Mouse (Mus musculus) forebrain, postnatal 0 days (tissue): ENCODE results near the gene Zfp462. TPM values are rescaled to one million over a fixed set of nuclear protein-coding genes. Genes with fewer than 3 reads are reported as not detected.

Experiments used
- ATAC-seq: fragments of 200-750 bp; cut with Nextera tagmentation; 2 replicates; pipeline ENCODE4 v1.8.0; 2017; ENCODE audit warnings: mild to moderate bottlenecking, moderate library complexity
- DNase-seq: peaks from one replicate; pipeline ENCODE4 v3.0.0-alpha.2; 2015
- H3K27ac ChIP-seq: fragments of 300-500 bp; sonication (generic); 2 replicates; pipeline ENCODE4 v1.5.1; 2014; ENCODE audit warnings: low read depth, mild to moderate bottlenecking, antibody characterized with exemption, low read length, moderate library complexity, mixed read lengths
- H3K27me3 ChIP-seq: fragments of 300-500 bp; sonication (generic); 2 replicates; pipeline ENCODE4 v1.6.1; 2014; ENCODE audit warnings: mild to moderate bottlenecking, low read length, mixed read lengths; ENCODE audit not compliant: insufficient read depth
- H3K36me3 ChIP-seq: fragments of 300-500 bp; sonication (generic); 2 replicates; pipeline ENCODE4 v1.6.1; 2014; ENCODE audit warnings: mild to moderate bottlenecking, moderate library complexity; ENCODE audit not compliant: insufficient read depth
- H3K4me1 ChIP-seq: fragments of 300-500 bp; sonication (generic); 2 replicates; pipeline ENCODE4 v1.6.1; 2014; ENCODE audit warnings: antibody characterized with exemption; ENCODE audit not compliant: insufficient read depth
- H3K4me2 ChIP-seq: fragments of 300-500 bp; sonication (generic); 2 replicates; pipeline ENCODE4 v1.6.1; 2014; ENCODE audit warnings: low read depth, mild to moderate bottlenecking, moderate library complexity
- H3K4me3 ChIP-seq: fragments of 300-500 bp; sonication (generic); 2 replicates; pipeline ENCODE4 v1.5.1; 2014; ENCODE audit warnings: low read depth, low read length, mixed read lengths
- H3K9ac ChIP-seq: fragments of 300-500 bp; sonication (generic); 2 replicates; pipeline ENCODE4 v1.6.1; 2014; ENCODE audit warnings: mild to moderate bottlenecking
- H3K9me3 ChIP-seq: fragments of 300-500 bp; sonication (generic); 2 replicates; pipeline ENCODE4 v1.6.1; 2016; ENCODE audit warnings: low read length
- CTCF ChIP-seq: sonication (generic); IDR thresholded peaks from 2 replicates; pipeline ENCODE4 v1.5.1; 2016; ENCODE audit warnings: antibody characterized with exemption, control low read depth, low read depth
- WGBS: fragments of 180-500 bp; shearing (Covaris S2); extraction: QIAGEN DNeasy Blood & Tissue Kit; methylation state at CpG from one replicate; pipeline ENCODE4 v1.1.7; 2014; 5-methylcytosine and 5-hydroxymethylcytosine counted together
- polyA plus RNA-seq: library from polyadenylated mRNA; unstranded; fragments of >200 nt; fragmentation: Nextera tagmentation; extraction: Ambion mirVana; gene quantifications from 2 replicates; pipeline ENCODE4 v1.2.1, GENCODE M21; 2015
- total RNA-seq: library from RNA; depleted of rRNA; stranded (reverse); fragments of >200 nt; gene quantifications from 2 replicates; pipeline ENCODE4 v1.2.3, GENCODE M21; 2014

Gene Zfp462
- total and polyA plus RNA-seq, 2 experiments from 2014 or later: 6.2 to 48.4 TPM

- H3K27ac ChIP-seq: no peak overlapping the region
- DNase-seq: no peak
- 80% methylated on average over 9 of the region's 9 CpGs for WGBS
- H3K9me3 ChIP-seq: no peaks in the 10 kb centered on the region
- no peaks in the 10 kb centered on the region for H3K36me3 ChIP-seq
- no peak overlapping the region for H3K4me3 ChIP-seq
- H3K4me2 ChIP-seq: no peak overlapping the region
- no peak overlapping the region for H3K9ac ChIP-seq
- no peak for ATAC-seq
- TF ChIP-seq CTCF: no peak
- H3K4me1 ChIP-seq: no peaks in the 10 kb centered on the region
- H3K27me3 ChIP-seq: no peaks in the 10 kb centered on the region
Observed at GRCm38 (mm10) chr4:55101601-55102000, 156.8 kb downstream of the Zfp462 start.

GRCm38 (mm10) chr4:55102382-55102781 is 157.5 kb downstream of the Zfp462 start:
- Histone ChIP-seq H3K4me2 (no peak overlapping the region), H3K9me3 (no peaks in the 10 kb centered on the region), H3K4me3 (no peak overlapping the region), H3K4me1 (no peaks in the 10 kb centered on the region), H3K36me3 (no peaks in the 10 kb centered on the region), H3K9ac (no peak overlapping the region), H3K27ac (no peak overlapping the region), H3K27me3 (no peaks in the 10 kb centered on the region)
- 95% methylated on average over 3 of the region's 3 CpGs for WGBS
- no peak for DNase-seq
- ATAC-seq: no peak
- TF ChIP-seq CTCF: no peak

GRCm38 (mm10) chr4:55103575-55103974 is 158.7 kb downstream of the Zfp462 start:
- Histone ChIP-seq H3K9me3 (no peaks in the 10 kb centered on the region), H3K4me1 (no peaks in the 10 kb centered on the region), H3K4me2 (no peak overlapping the region), H3K9ac (no peak overlapping the region), H3K27me3 (no peaks in the 10 kb centered on the region), H3K4me3 (no peak overlapping the region), H3K36me3 (no peaks in the 10 kb centered on the region), H3K27ac (no peak overlapping the region)
- DNase-seq (no peak), ATAC-seq (no peak)
- 81% methylated on average over 3 of the region's 3 CpGs for WGBS
- no peak for TF ChIP-seq CTCF

DNA sequence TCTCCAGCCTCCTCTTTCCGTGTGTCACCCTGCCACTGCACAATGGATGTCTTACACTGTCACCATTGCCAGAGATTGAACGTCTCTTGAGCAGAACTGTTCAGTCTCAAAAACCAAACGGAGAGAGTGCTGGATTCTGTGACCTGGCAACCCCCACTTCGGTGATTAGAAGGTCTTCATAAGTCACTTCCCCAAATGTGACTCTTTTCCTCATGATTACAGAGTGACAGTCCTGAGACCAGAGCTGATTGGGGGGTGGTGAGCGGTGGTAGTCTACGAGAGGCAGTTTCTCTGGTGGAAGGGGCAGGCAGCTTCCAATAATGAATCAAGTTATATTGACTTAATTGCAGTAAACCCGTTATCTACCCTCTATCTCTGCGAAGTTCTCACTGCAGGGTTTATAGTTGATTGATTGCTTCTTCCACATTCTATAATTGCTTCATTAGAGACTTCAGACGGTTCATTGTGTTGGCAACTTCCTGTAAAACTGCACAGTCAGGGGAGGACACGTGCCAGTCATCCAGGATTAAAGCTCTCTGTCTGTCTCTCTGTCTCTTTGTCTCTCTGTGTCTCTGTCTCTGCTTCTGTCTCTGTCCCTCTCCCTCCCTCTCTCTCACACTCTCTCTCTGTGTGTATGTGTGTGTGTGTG is 173.1 kb downstream of the Zfp462 start:
- H3K4me1 ChIP-seq: no peaks in the 10 kb centered on the region
- no peak overlapping the region for H3K27ac ChIP-seq
- 42% methylated on average over 10 of the region's 10 CpGs for WGBS
- H3K4me2 ChIP-seq: no peak overlapping the region
- TF ChIP-seq CTCF: no peak
- no peaks in the 10 kb centered on the region for H3K36me3 ChIP-seq
- no peak for ATAC-seq
- DNase-seq: no peak
- no peak overlapping the region for H3K4me3 ChIP-seq
- H3K9ac ChIP-seq: no peak overlapping the region
- H3K9me3 ChIP-seq: no peaks in the 10 kb centered on the region
- no peaks in the 10 kb centered on the region for H3K27me3 ChIP-seq

GRCm38 (mm10) chr4:55121126-55121525 is 176.3 kb downstream of the Zfp462 start:
- Histone ChIP-seq H3K27ac (no peak overlapping the region), H3K9me3 (no peaks in the 10 kb centered on the region), H3K9ac (no peak overlapping the region), H3K27me3 (no peaks in the 10 kb centered on the region), H3K36me3 (no peaks in the 10 kb centered on the region), H3K4me1 (no peaks in the 10 kb centered on the region), H3K4me2 (no peak overlapping the region), H3K4me3 (no peak overlapping the region)
- ATAC-seq (no peak), DNase-seq (no peak)
- 83% methylated on average over 2 of the region's 2 CpGs for WGBS
- TF ChIP-seq CTCF: no peak

DNA sequence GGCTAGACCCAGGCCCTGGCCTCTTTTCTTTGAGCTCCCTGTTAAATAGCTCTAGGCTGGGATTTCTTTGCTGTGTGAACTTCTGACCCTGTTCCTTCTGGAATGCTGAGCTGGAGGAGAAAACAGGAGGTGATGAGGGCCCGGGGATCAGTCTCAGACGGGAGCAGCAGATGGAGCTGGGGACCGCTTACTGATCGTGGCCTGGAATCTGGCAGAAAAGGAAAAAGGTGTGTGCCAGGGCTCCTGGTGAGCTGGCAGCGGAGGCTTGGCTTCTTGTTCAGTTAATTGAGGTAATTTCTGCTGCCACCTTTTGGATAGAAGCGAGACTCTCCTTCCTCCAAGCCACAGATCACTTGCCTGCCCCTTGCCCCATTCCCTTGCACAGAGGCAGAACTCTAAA is 177.1 kb downstream of the Zfp462 start:
- Histone ChIP-seq H3K27me3 (no peaks in the 10 kb centered on the region), H3K9me3 (no peaks in the 10 kb centered on the region), H3K36me3 (no peaks in the 10 kb centered on the region), H3K27ac (no peak overlapping the region), H3K4me1 (no peaks in the 10 kb centered on the region), H3K4me2 (no peak overlapping the region), H3K9ac (no peak overlapping the region), H3K4me3 (no peak overlapping the region)
- no peak for TF ChIP-seq CTCF
- DNase-seq (peak; percentile 23), ATAC-seq (no peak)
- 30% methylated on average over 6 of the region's 6 CpGs for WGBS

DNA sequence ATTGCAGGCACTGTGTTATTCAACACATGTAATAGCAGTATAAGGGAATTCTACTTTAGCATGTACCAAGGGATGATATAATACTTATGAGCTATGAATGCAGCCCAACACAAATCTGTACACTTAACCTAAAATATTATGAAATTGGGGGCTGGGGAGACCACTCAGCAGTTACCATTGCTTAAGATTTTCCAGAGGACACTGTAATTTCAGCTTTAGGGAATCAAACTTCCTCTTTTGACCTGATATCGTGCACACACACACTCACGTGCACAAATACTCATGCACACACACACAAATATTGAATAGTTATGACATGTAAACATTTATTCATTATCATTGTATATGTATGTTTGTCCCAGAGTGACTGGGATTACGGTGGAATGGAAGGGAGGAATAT is 179.3 kb downstream of the Zfp462 start:
- TF ChIP-seq CTCF: no peak
- H3K27me3 ChIP-seq: no peaks in the 10 kb centered on the region
- H3K9ac ChIP-seq: no peak overlapping the region
- ATAC-seq (no peak), DNase-seq (no peak)
- WGBS: 96% methylated on average over 3 of the region's 3 CpGs
- no peak overlapping the region for H3K27ac ChIP-seq
- H3K9me3 ChIP-seq: no peaks in the 10 kb centered on the region
- H3K4me2 ChIP-seq: no peak overlapping the region
- H3K36me3 ChIP-seq: no peaks in the 10 kb centered on the region
- H3K4me1 ChIP-seq: no peaks in the 10 kb centered on the region
- H3K4me3 ChIP-seq: no peak overlapping the region
